In genomic region chr1:130995515-130995914, GRCm38 (mm10) we compare ENCODE assay signal across 27 mouse cellular contexts. TPM values are rescaled to one million over a fixed set of nuclear protein-coding genes. Genes with fewer than 3 reads are reported as not detected.
DNase-seq lines count a peak whose midpoint lies in the region; ATAC-seq and TF ChIP-seq lines count a peak whose summit lies in the region.
"Had no signal": no experiment of that assay in that cellular context is flagged by ENCODE, and none has a peak within 500 bp of the region (broad histone marks: within the 10 kb centered on the region; RNA-seq: fewer than 3 reads in every experiment).

No protein-coding gene starts in this region.

- WGBS in kidney, adult 2 months: 41% methylated on average over 1 of the region's 1 CpGs

- H3K27ac ChIP-seq in kidney, adult 2 months (ENCODE audit: insufficient read depth, low read depth, low read length): no peak overlapping the region
- H3K27ac ChIP-seq: embryonic facial prominence, embryonic 13.5 days; forebrain, embryonic 13.5 days; limb, embryonic 13.5 days; liver, embryonic 12.5 days; midbrain, embryonic 15.5 days had no signal

- DNase-seq in frontal cortex, adult 2 months (ENCODE audit: extremely low spot score in 1 of 2, low spot score in 1 of 2): no peak
- DNase-seq in kidney, adult 2 months: peak; percentile 9
- no peak for DNase-seq in kidney, postnatal 25 days
- DNase-seq in kidney, postnatal 36 days: peak; percentile 9 to 21
- DNase-seq in kidney, adult 8-10 months: no peak
- DNase-seq in induced T-regulatory cell, adult 2 months (ENCODE audit: low read depth): peak; percentile 49
- DNase-seq in lung, adult 18-20 months: no peak
- DNase-seq: B cell, adult 2 months; cerebellum, adult 18-20 months; cerebellum, postnatal 14 days; layer of hippocampus, adult 9-11 months; lung, embryonic 14.5 days; right cerebral cortex, postnatal 4 days; thymus, postnatal 14 days had no signal

- H3K27me3 ChIP-seq in kidney, adult 2 months (replicated peaks; ENCODE audit: control insufficient read depth, insufficient read depth, low read length): no peaks in the 10 kb centered on the region
- H3K27me3 ChIP-seq: CH12.LX; embryonic facial prominence, embryonic 13.5 days; forebrain, embryonic 13.5 days; limb, embryonic 13.5 days; liver, embryonic 12.5 days; midbrain, embryonic 15.5 days; Patski had no signal

- ATAC-seq in frontal cortex, adult (ENCODE audit: low TSS enrichment): peak; percentile 56
- ATAC-seq: forebrain, embryonic 13.5 days; liver, embryonic 12.5 days; midbrain, embryonic 15.5 days; Patski had no signal

- no peaks in the 10 kb centered on the region for H3K4me1 ChIP-seq in kidney, adult 2 months (ENCODE audit: control insufficient read depth, insufficient read depth, low read length)
- H3K4me1 ChIP-seq: embryonic facial prominence, embryonic 13.5 days; forebrain, embryonic 13.5 days; limb, embryonic 13.5 days; liver, embryonic 12.5 days; midbrain, embryonic 15.5 days had no signal

- no peak for TF ChIP-seq CTCF in kidney, adult 2 months (conservative IDR thresholded peaks at IDR 0.05; ENCODE audit: insufficient read depth, insufficient read length, low read depth, low read length)

- no peak for TF ChIP-seq POLR2A in kidney, adult 2 months (IDR thresholded peaks at IDR 0.05; ENCODE audit: low read depth, low read length)

- H3K36me3 ChIP-seq in kidney, adult 2 months (ENCODE audit: control insufficient read depth, insufficient read depth, low read length): no peaks in the 10 kb centered on the region
- H3K36me3 ChIP-seq: embryonic facial prominence, embryonic 13.5 days; G1E; limb, embryonic 13.5 days; liver, embryonic 12.5 days; midbrain, embryonic 15.5 days had no signal

- H3K4me3 ChIP-seq in kidney, adult 2 months (ENCODE audit: insufficient read depth, low read depth, low read length): no peak overlapping the region
- H3K4me3 ChIP-seq: embryonic facial prominence, embryonic 13.5 days; forebrain, embryonic 13.5 days; limb, embryonic 13.5 days; liver, embryonic 12.5 days; midbrain, embryonic 15.5 days had no signal

RNA-seq across cellular contexts. Expression of gene Il10, which starts 24.1 kb away (rescaled TPM):
- not detected in 2 replicates for polyA plus RNA-seq in frontal cortex, adult 2 months (2012; rRNA removed)
- polyA plus RNA-seq in kidney, adult 2 months (2012; rRNA removed): not detected in 2 replicates
- polyA plus RNA-seq: embryonic facial prominence, embryonic 13.5 days; forebrain, embryonic 13.5 days; G1E; hindbrain, embryonic 11.5 days; liver, embryonic 12.5 days; lung, embryonic 14.5 days; midbrain, embryonic 15.5 days; neural tube, embryonic 14.5 days had no signal

RNA-seq across cellular contexts. Expression of gene Il19, which starts 55.6 kb away (rescaled TPM):
- polyA plus RNA-seq in frontal cortex, adult 2 months (2012; rRNA removed): not detected in 2 replicates
- not detected in 2 replicates for polyA plus RNA-seq in kidney, adult 2 months (2012; rRNA removed)
- polyA plus RNA-seq: embryonic facial prominence, embryonic 13.5 days; forebrain, embryonic 13.5 days; G1E; hindbrain, embryonic 11.5 days; large intestine, adult 2 months; limb, embryonic 13.5 days; liver, embryonic 12.5 days; lung, embryonic 14.5 days; midbrain, embryonic 15.5 days; neural tube, embryonic 14.5 days; stomach, embryonic 14.5 days had no signal

Comparison
In these comparisons a context has a peak if more than half of its experiments do, and no peak if none do; other contexts are left out.
1. DNase-seq: peak in kidney, adult 2 months (single experiment), kidney, postnatal 36 days (2 of 2) and induced T-regulatory cell, adult 2 months (single experiment); none in frontal cortex, adult 2 months (0 of 2), kidney, postnatal 25 days (0 of 2), kidney, adult 8-10 months (0 of 2) and lung, adult 18-20 months (0 of 2).